ENCODE assay signal across 9 mouse cellular contexts in genomic region chr16:42440822-42441221, GRCm38 (mm10).
DNase-seq lines count a peak whose midpoint lies in the region; ATAC-seq and TF ChIP-seq lines count a peak whose summit lies in the region.
"Had no signal": no experiment of that assay in that cellular context is flagged by ENCODE, and none has a peak within 500 bp of the region (broad histone marks: within the 10 kb centered on the region; RNA-seq: fewer than 3 reads in every experiment).

No protein-coding gene starts in this region.

- H3K4me2 ChIP-seq in kidney, postnatal 0 days (ENCODE audit: low read length) = no peak overlapping the region
- no peak overlapping the region for H3K4me2 ChIP-seq in kidney, embryonic 15.5 days
- H3K4me2 ChIP-seq in heart, embryonic 15.5 days = no peak overlapping the region

- no peaks in the 10 kb centered on the region for H3K27me3 ChIP-seq in kidney, postnatal 0 days (ENCODE audit: insufficient read depth, low read length)
- no peaks in the 10 kb centered on the region for H3K27me3 ChIP-seq in kidney, embryonic 15.5 days
- H3K27me3 ChIP-seq in heart, embryonic 15.5 days = no peaks in the 10 kb centered on the region

- H3K9ac ChIP-seq in kidney, postnatal 0 days (ENCODE audit: low read depth, low read length) = no peak overlapping the region
- H3K9ac ChIP-seq in kidney, embryonic 15.5 days = no peak overlapping the region
- H3K9ac ChIP-seq in heart, embryonic 15.5 days = no peak overlapping the region

- ATAC-seq in kidney, postnatal 0 days (replicated peaks; ENCODE audit: low FRiP score, low read depth) = no peak
- ATAC-seq in kidney, embryonic 15.5 days (replicated peaks; ENCODE audit: low FRiP score) = no peak
- ATAC-seq in heart, embryonic 15.5 days (replicated peaks; ENCODE audit: insufficient number of reproducible peaks, insufficient read depth, low FRiP score, low read depth) = 0 out of 2 replicates have a peak, but pooled peaks have one; percentile 58

- no peaks in the 10 kb centered on the region for H3K36me3 ChIP-seq in kidney, postnatal 0 days (ENCODE audit: insufficient read depth, low read length)
- H3K36me3 ChIP-seq in kidney, embryonic 15.5 days = no peaks in the 10 kb centered on the region
- no peaks in the 10 kb centered on the region for H3K36me3 ChIP-seq in heart, embryonic 15.5 days

- no peaks in the 10 kb centered on the region for H3K9me3 ChIP-seq in kidney, postnatal 0 days (replicated peaks; ENCODE audit: low read length)
- no peaks in the 10 kb centered on the region for H3K9me3 ChIP-seq in kidney, embryonic 15.5 days (replicated peaks)
- H3K9me3 ChIP-seq in heart, embryonic 15.5 days (replicated peaks) = no peaks in the 10 kb centered on the region

- TF ChIP-seq CTCF in kidney, postnatal 0 days (IDR thresholded peaks at IDR 0.05; ENCODE audit: low read depth) = no peak

- WGBS in kidney, postnatal 0 days = 32% methylated on average over 4 of the region's 4 CpGs
- WGBS in kidney, embryonic 15.5 days = 32% methylated on average over 4 of the region's 4 CpGs
- WGBS in heart, embryonic 15.5 days = 36% methylated on average over 4 of the region's 4 CpGs

- peak; percentile 11 for DNase-seq in kidney, postnatal 0 days (ENCODE audit: low spot score)
- peak; percentile 45 for DNase-seq in embryo, embryonic 10 days (ENCODE audit: low spot score)
- DNase-seq in mesoderm, embryonic 11.5 days (ENCODE audit: low read depth, low spot score) = peak; percentile 48
- DNase-seq in B cell, adult 2 months = no peak
- no peak for DNase-seq in frontal cortex, postnatal 14 days (ENCODE audit: low spot score in 2 of 2)
- DNase-seq: thymus, postnatal 14 days had no signal

- H3K4me1 ChIP-seq in kidney, postnatal 0 days (replicated peaks; ENCODE audit: insufficient read depth, low read length) = no peaks in the 10 kb centered on the region
- peaks cover 8% of the 10 kb centered on the region for H3K4me1 ChIP-seq in kidney, embryonic 15.5 days
- peaks cover 10% of the 10 kb centered on the region for H3K4me1 ChIP-seq in heart, embryonic 15.5 days (replicated peaks)

- H3K4me3 ChIP-seq in kidney, postnatal 0 days (replicated peaks; ENCODE audit: low read depth, low read length) = no peak overlapping the region
- no peak overlapping the region for H3K4me3 ChIP-seq in kidney, embryonic 15.5 days (replicated peaks)
- H3K4me3 ChIP-seq in heart, embryonic 15.5 days = no peak overlapping the region
- H3K4me3 ChIP-seq: layer of hippocampus, adult 2 months had no signal

- H3K27ac ChIP-seq in kidney, postnatal 0 days = no peak overlapping the region
- no peak overlapping the region for H3K27ac ChIP-seq in kidney, embryonic 15.5 days
- no peak overlapping the region for H3K27ac ChIP-seq in heart, embryonic 15.5 days
- H3K27ac ChIP-seq: layer of hippocampus, adult 2 months had no signal

Comparison
In these comparisons a context has a peak if more than half of its experiments do, and no peak if none do; other contexts are left out.
1. DNase-seq: peak in kidney, postnatal 0 days (single experiment), embryo, embryonic 10 days (single experiment) and mesoderm, embryonic 11.5 days (single experiment); none in B cell, adult 2 months (0 of 2) and frontal cortex, postnatal 14 days (0 of 2).